Mouse (Mus musculus): ENCODE results near the gene Stk25. TPM values are rescaled to one million over a fixed set of nuclear protein-coding genes. Genes with fewer than 3 reads are reported as not detected.

Gene Stk25
- polyA plus RNA-seq, 1 experiment: 115 TPM

- no peak overlapping the region for H3K4me3 ChIP-seq (ENCODE audit: insufficient read depth, low read length)
- no peak overlapping the region for H3K27ac ChIP-seq (ENCODE audit: insufficient read depth, low read length)
- no peaks in the 10 kb centered on the region for H3K4me1 ChIP-seq (ENCODE audit: control insufficient read depth, insufficient read depth, low read length)
- TF ChIP-seq POLR2A (IDR thresholded peaks at IDR 0.05; ENCODE audit: low read depth, low read length) (no peak), CTCF (IDR thresholded peaks at IDR 0.05; ENCODE audit: borderline replicate concordance, insufficient read depth, low read length) (no peak)
These were observed 8.8 kb downstream of the Stk25 start for GRCm38 (mm10) chr1:93649604-93650172.

GRCm38 (mm10) chr1:93642692-93643091, 15.8 kb downstream of the Stk25 start:
- H3K27ac ChIP-seq (ENCODE audit: insufficient read depth, low read length): no peak overlapping the region
- TF ChIP-seq POLR2A (IDR thresholded peaks at IDR 0.05; ENCODE audit: low read depth, low read length) (no peak), CTCF (IDR thresholded peaks at IDR 0.05; ENCODE audit: borderline replicate concordance, insufficient read depth, low read length) (no peak)
- H3K4me3 ChIP-seq (ENCODE audit: insufficient read depth, low read length): no peak overlapping the region
- no peaks in the 10 kb centered on the region for H3K4me1 ChIP-seq (ENCODE audit: control insufficient read depth, insufficient read depth, low read length)

- TF ChIP-seq POLR2A (IDR thresholded peaks at IDR 0.05; ENCODE audit: low read depth, low read length) (no peak), CTCF (IDR thresholded peaks at IDR 0.05; ENCODE audit: borderline replicate concordance, insufficient read depth, low read length) (no peak)
- no peak overlapping the region for H3K4me3 ChIP-seq (ENCODE audit: insufficient read depth, low read length)
- no peak overlapping the region for H3K27ac ChIP-seq (ENCODE audit: insufficient read depth, low read length)
- no peaks in the 10 kb centered on the region for H3K4me1 ChIP-seq (ENCODE audit: control insufficient read depth, insufficient read depth, low read length)
These were observed 16.5 kb downstream of the Stk25 start for GRCm38 (mm10) chr1:93641978-93642377.

- H3K27ac ChIP-seq (ENCODE audit: insufficient read depth, low read length): peak overlapping the region; percentile 55
- H3K4me1 ChIP-seq (ENCODE audit: control insufficient read depth, insufficient read depth, low read length): no peaks in the 10 kb centered on the region; the same call in none of the 2 replicates
- TF ChIP-seq POLR2A (IDR thresholded peaks at IDR 0.05; ENCODE audit: low read depth, low read length) (no peak), CTCF (IDR thresholded peaks at IDR 0.05; ENCODE audit: borderline replicate concordance, insufficient read depth, low read length) (no peak)
- peak overlapping the region; percentile 32 for H3K4me3 ChIP-seq (ENCODE audit: insufficient read depth, low read length)
These were observed 22.1 kb downstream of the Stk25 start for GRCm38 (mm10) chr1:93636211-93636897.

- H3K27ac ChIP-seq (ENCODE audit: insufficient read depth, low read length): peak overlapping the region; percentile 55
- TF ChIP-seq CTCF (IDR thresholded peaks at IDR 0.05; ENCODE audit: borderline replicate concordance, insufficient read depth, low read length) (no peak), POLR2A (IDR thresholded peaks at IDR 0.05; ENCODE audit: low read depth, low read length) (peak; percentile 83)
- H3K4me1 ChIP-seq (ENCODE audit: control insufficient read depth, insufficient read depth, low read length): no peaks in the 10 kb centered on the region; the same call in none of the 2 replicates
- H3K4me3 ChIP-seq (ENCODE audit: insufficient read depth, low read length): peak overlapping the region; percentile 88
These were observed 22.8 kb downstream of the Stk25 start for GRCm38 (mm10) chr1:93635580-93636192.

- H3K4me3 ChIP-seq (ENCODE audit: insufficient read depth, low read length): peak overlapping the region; percentile 88
- no peaks in the 10 kb centered on the region; the same call in none of the 2 replicates for H3K4me1 ChIP-seq (ENCODE audit: control insufficient read depth, insufficient read depth, low read length)
- peak overlapping the region; percentile 28 for H3K27ac ChIP-seq (ENCODE audit: insufficient read depth, low read length)
- TF ChIP-seq CTCF (IDR thresholded peaks at IDR 0.05; ENCODE audit: borderline replicate concordance, insufficient read depth, low read length): no peak
- no peak for TF ChIP-seq POLR2A (IDR thresholded peaks at IDR 0.05; ENCODE audit: low read depth, low read length)
These were observed 23.3 kb downstream of the Stk25 start for GRCm38 (mm10) chr1:93635091-93635579.

- Histone ChIP-seq H3K27ac (ENCODE audit: insufficient read depth, low read length) (peak overlapping the region; percentile 28), H3K4me1 (ENCODE audit: control insufficient read depth, insufficient read depth, low read length) (no peaks in the 10 kb centered on the region; the same call in none of the 2 replicates), H3K4me3 (ENCODE audit: insufficient read depth, low read length) (peak overlapping the region; percentile 88)
- TF ChIP-seq POLR2A (IDR thresholded peaks at IDR 0.05; ENCODE audit: low read depth, low read length): no peak; the same call in none of the 2 replicates
- TF ChIP-seq CTCF (IDR thresholded peaks at IDR 0.05; ENCODE audit: borderline replicate concordance, insufficient read depth, low read length): no peak
These were observed 24.0 kb downstream of the Stk25 start for GRCm38 (mm10) chr1:93634481-93634891.

- no peaks in the 10 kb centered on the region; the same call in none of the 2 replicates for H3K4me1 ChIP-seq (ENCODE audit: control insufficient read depth, insufficient read depth, low read length)
- no peak overlapping the region for H3K4me3 ChIP-seq (ENCODE audit: insufficient read depth, low read length)
- no peak overlapping the region for H3K27ac ChIP-seq (ENCODE audit: insufficient read depth, low read length)
- TF ChIP-seq CTCF (IDR thresholded peaks at IDR 0.05; ENCODE audit: borderline replicate concordance, insufficient read depth, low read length) (no peak), POLR2A (IDR thresholded peaks at IDR 0.05; ENCODE audit: low read depth, low read length) (no peak)
These were observed 25.7 kb downstream of the Stk25 start for GRCm38 (mm10) chr1:93632723-93633122.

GRCm38 (mm10) chr1:93630796-93631195, 27.7 kb downstream of the Stk25 start:
- Histone ChIP-seq H3K4me1 (ENCODE audit: control insufficient read depth, insufficient read depth, low read length) (no peaks in the 10 kb centered on the region; the same call in none of the 2 replicates), H3K27ac (ENCODE audit: insufficient read depth, low read length) (no peak overlapping the region), H3K4me3 (ENCODE audit: insufficient read depth, low read length) (no peak overlapping the region)
- TF ChIP-seq CTCF (IDR thresholded peaks at IDR 0.05; ENCODE audit: borderline replicate concordance, insufficient read depth, low read length) (no peak), POLR2A (IDR thresholded peaks at IDR 0.05; ENCODE audit: low read depth, low read length) (no peak)
